Mouse (Mus musculus): ENCODE measurements around the gene Sept1. TPM values are rescaled to one million over a fixed set of nuclear protein-coding genes. Genes with fewer than 3 reads are reported as not detected.

Gene Sept1
- polyA plus RNA-seq, 1 experiment, result 38.4 TPM

- no peak overlapping the region for H3K4me3 ChIP-seq (ENCODE audit: insufficient read depth, low read depth, low read length)
- H3K27me3 ChIP-seq (replicated peaks; ENCODE audit: control insufficient read depth, insufficient read depth, low read length), result no peaks in the 10 kb centered on the region
- DNase-seq, result peak; percentile 83
- TF ChIP-seq POLR2A (IDR thresholded peaks at IDR 0.05; ENCODE audit: low read depth, low read length), result no peak
- TF ChIP-seq CTCF (conservative IDR thresholded peaks at IDR 0.05; ENCODE audit: insufficient read depth, insufficient read length, low read depth, low read length), result peak; percentile 95
- no peak overlapping the region for H3K27ac ChIP-seq (ENCODE audit: insufficient read depth, low read depth, low read length)
- no peaks in the 10 kb centered on the region for H3K36me3 ChIP-seq (ENCODE audit: control insufficient read depth, insufficient read depth, low read length)
- WGBS, result 51% methylated on average over 4 of the region's 4 CpGs
- H3K4me1 ChIP-seq (ENCODE audit: control insufficient read depth, insufficient read depth, low read length), result peaks cover 9% of the 10 kb centered on the region
Observed at GRCm38 (mm10) chr7:127228615-127229303, 4.2 kb downstream of the Sept1 start.

DNA sequence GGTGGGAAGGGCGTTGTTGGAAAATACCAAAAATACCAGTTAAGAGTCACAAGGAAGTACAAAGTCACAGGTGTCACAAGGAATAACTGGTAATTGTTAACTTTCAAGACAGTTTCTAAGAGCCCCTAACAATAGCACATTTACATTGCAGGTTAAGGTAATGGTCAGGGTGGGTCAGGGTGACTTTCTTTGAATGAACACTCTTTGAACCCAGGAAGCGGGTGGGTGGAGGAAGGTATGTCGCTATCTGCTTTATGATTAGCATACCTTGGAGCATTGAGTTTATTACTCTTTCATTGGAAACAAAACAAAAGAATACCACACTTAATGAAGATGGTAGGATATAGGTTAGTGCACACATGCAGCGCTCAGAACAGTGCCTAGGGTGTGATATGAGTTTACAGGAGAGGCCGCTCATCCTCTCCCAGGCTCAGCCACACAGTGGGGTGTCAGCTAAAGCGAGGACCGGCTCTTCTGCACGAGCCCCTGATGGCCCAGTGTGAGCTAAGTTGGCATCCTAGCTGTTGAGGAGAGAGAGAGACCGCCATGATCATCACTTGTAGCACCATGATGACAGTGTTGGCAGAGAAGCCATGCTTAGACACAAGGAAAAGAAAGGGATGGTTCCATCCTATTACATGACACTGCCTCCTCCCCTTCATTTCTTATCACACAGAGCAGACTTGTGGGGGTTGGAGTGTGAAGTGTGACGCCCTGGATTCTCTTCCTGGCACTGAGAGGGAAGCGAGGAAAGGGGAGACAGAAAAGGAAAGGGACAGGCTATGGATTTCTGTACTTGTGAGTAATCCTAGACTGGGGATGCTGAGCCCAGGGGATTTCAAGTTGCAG lies 7.6 kb downstream of the Sept1 start:
- no peaks in the 10 kb centered on the region for H3K36me3 ChIP-seq (ENCODE audit: control insufficient read depth, insufficient read depth, low read length)
- H3K27ac ChIP-seq (ENCODE audit: insufficient read depth, low read depth, low read length), result no peak overlapping the region
- no peaks in the 10 kb centered on the region for H3K4me1 ChIP-seq (ENCODE audit: control insufficient read depth, insufficient read depth, low read length)
- DNase-seq, result no peak
- no peaks in the 10 kb centered on the region for H3K27me3 ChIP-seq (replicated peaks; ENCODE audit: control insufficient read depth, insufficient read depth, low read length)
- TF ChIP-seq CTCF (conservative IDR thresholded peaks at IDR 0.05; ENCODE audit: insufficient read depth, insufficient read length, low read depth, low read length) (no peak), POLR2A (IDR thresholded peaks at IDR 0.05; ENCODE audit: low read depth, low read length) (no peak)
- H3K4me3 ChIP-seq (ENCODE audit: insufficient read depth, low read depth, low read length), result no peak overlapping the region
- WGBS, result 87% methylated on average over 11 of the region's 11 CpGs

DNA sequence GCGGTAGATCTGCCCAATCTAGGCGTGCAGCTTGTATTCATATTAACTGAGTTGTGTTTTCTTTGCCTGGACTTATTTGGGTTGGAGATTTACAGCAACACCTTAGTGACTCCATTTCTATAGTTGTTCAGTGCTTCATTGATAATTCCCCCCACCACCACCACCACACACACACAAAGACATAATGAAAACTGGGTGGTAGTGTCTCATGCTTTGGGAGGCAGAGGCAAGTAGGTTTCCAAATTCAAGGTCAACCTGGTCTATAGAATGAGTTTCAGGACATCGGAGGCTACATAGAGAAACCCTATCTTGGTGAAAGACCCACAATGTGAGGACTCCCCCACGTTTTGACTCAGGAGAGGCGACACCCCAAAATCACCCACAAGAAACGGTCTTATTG lies 8.3 kb downstream of the Sept1 start:
- 86% methylated on average over 6 of the region's 6 CpGs for WGBS
- TF ChIP-seq CTCF (conservative IDR thresholded peaks at IDR 0.05; ENCODE audit: insufficient read depth, insufficient read length, low read depth, low read length) (no peak), POLR2A (IDR thresholded peaks at IDR 0.05; ENCODE audit: low read depth, low read length) (no peak)

GRCm38 (mm10) chr7:127223515-127224478 lies 9.1 kb downstream of the Sept1 start:
- Histone ChIP-seq H3K36me3 (ENCODE audit: control insufficient read depth, insufficient read depth, low read length) (no peaks in the 10 kb centered on the region), H3K4me1 (ENCODE audit: control insufficient read depth, insufficient read depth, low read length) (no peaks in the 10 kb centered on the region), H3K27ac (ENCODE audit: insufficient read depth, low read depth, low read length) (no peak overlapping the region), H3K4me3 (ENCODE audit: insufficient read depth, low read depth, low read length) (no peak overlapping the region), H3K27me3 (replicated peaks; ENCODE audit: control insufficient read depth, insufficient read depth, low read length) (no peaks in the 10 kb centered on the region)
- DNase-seq, result no peak
- WGBS, result 79% methylated on average over 6 of the region's 6 CpGs
- TF ChIP-seq CTCF (conservative IDR thresholded peaks at IDR 0.05; ENCODE audit: insufficient read depth, insufficient read length, low read depth, low read length), result no peak
- TF ChIP-seq POLR2A (IDR thresholded peaks at IDR 0.05; ENCODE audit: low read depth, low read length), result no peak

More for the DNA sequence above, 8.3 kb downstream of the Sept1 start:
- H3K27me3 ChIP-seq (replicated peaks; ENCODE audit: control insufficient read depth, insufficient read depth, low read length), result no peaks in the 10 kb centered on the region
- H3K27ac ChIP-seq (ENCODE audit: insufficient read depth, low read depth, low read length), result no peak overlapping the region
- H3K4me1 ChIP-seq (ENCODE audit: control insufficient read depth, insufficient read depth, low read length), result no peaks in the 10 kb centered on the region
- no peaks in the 10 kb centered on the region for H3K36me3 ChIP-seq (ENCODE audit: control insufficient read depth, insufficient read depth, low read length)
- H3K4me3 ChIP-seq (ENCODE audit: insufficient read depth, low read depth, low read length), result no peak overlapping the region
- DNase-seq, result no peak

DNA sequence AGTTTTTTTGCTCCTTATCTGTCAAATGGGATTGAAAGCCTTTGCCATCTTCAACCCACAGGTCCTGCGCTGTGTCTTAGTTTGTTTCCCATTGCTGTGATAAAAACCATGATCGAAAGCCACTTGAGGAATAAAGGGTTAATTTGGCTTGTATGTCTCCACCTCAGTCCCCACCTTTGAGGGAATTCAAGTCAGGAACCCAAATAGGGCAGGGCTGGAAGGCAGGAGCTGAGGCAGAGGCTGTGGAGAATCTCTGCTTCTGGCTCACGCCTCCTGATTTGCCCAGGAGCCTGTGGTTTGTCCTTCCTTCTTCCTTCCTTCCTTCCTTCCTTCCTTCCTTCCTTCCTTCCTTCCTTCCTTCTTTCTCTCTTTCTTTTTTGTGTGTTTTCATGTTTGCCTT lies 9.8 kb downstream of the Sept1 start:
- H3K27me3 ChIP-seq (replicated peaks; ENCODE audit: control insufficient read depth, insufficient read depth, low read length), result no peaks in the 10 kb centered on the region
- H3K4me3 ChIP-seq (ENCODE audit: insufficient read depth, low read depth, low read length), result no peak overlapping the region
- H3K4me1 ChIP-seq (ENCODE audit: control insufficient read depth, insufficient read depth, low read length), result no peaks in the 10 kb centered on the region
- 94% methylated on average over 3 of the region's 3 CpGs for WGBS
- no peak for TF ChIP-seq CTCF (conservative IDR thresholded peaks at IDR 0.05; ENCODE audit: insufficient read depth, insufficient read length, low read depth, low read length)
- no peak for TF ChIP-seq POLR2A (IDR thresholded peaks at IDR 0.05; ENCODE audit: low read depth, low read length)
- no peak overlapping the region for H3K27ac ChIP-seq (ENCODE audit: insufficient read depth, low read depth, low read length)
- no peak for DNase-seq
- H3K36me3 ChIP-seq (ENCODE audit: control insufficient read depth, insufficient read depth, low read length), result no peaks in the 10 kb centered on the region

GRCm38 (mm10) chr7:127220440-127220839 lies 12.5 kb downstream of the Sept1 start:
- whole genome bisulfite sequencing, result 78% methylated on average over 6 of the region's 6 CpGs
- H3K36me3 ChIP-seq (ENCODE audit: control insufficient read depth, insufficient read depth, low read length), result no peaks in the 10 kb centered on the region

More at GRCm38 (mm10) chr7:127220440-127220839, 12.5 kb downstream of the Sept1 start:
- no peak for DNase-seq
- TF ChIP-seq POLR2A (IDR thresholded peaks at IDR 0.05; ENCODE audit: low read depth, low read length) (no peak), CTCF (conservative IDR thresholded peaks at IDR 0.05; ENCODE audit: insufficient read depth, insufficient read length, low read depth, low read length) (no peak)
- Histone ChIP-seq H3K4me1 (ENCODE audit: control insufficient read depth, insufficient read depth, low read length) (no peaks in the 10 kb centered on the region), H3K27ac (ENCODE audit: insufficient read depth, low read depth, low read length) (no peak overlapping the region), H3K4me3 (ENCODE audit: insufficient read depth, low read depth, low read length) (no peak overlapping the region), H3K27me3 (replicated peaks; ENCODE audit: control insufficient read depth, insufficient read depth, low read length) (no peaks in the 10 kb centered on the region)

Data from kidney, adult 2 months (tissue).